Mouse (Mus musculus) cortical plate, adult 2 months (tissue): ENCODE data around the gene Fxyd5.

Experiments used
- CTCF ChIP-seq: fragments of 200-500 bp; IDR thresholded peaks from 2 replicates; pipeline ENCODE4 v1.5.1; 2011; ENCODE audit warnings: mild to moderate bottlenecking, control low read depth, low read length; ENCODE audit not compliant: insufficient read depth; ENCODE audit errors: extremely low read depth
- POLR2A ChIP-seq: fragments of 200-500 bp; IDR thresholded peaks from 2 replicates; pipeline ENCODE4 v1.6.1; 2011; ENCODE audit warnings: mild to moderate bottlenecking, low read length, control low read depth; ENCODE audit not compliant: insufficient read depth; ENCODE audit errors: extremely low read depth

DNA sequence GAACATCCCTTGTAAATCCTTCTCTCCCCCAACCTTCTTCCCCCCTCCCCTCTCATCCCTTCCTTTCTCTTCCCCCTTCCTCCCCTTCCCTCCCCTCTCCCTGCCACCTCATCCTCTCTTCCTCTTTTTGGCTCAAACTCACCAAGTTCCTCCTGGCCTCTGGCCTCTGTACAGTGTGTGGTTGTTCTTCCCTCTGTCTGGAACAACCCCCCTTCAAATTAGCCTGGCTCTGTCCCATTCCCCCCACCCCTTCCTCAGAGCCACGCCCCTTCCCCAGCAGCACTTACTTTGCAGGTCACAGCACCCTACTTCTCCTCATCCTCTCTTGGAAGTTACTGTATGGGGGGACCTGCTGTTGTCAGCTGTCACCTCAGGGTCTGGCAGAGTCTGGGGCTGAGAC lies 34.1 kb downstream of the Fxyd5 start:
- TF ChIP-seq CTCF: no peak
- no peak for TF ChIP-seq POLR2A
